ENCODE assay signal across 7 mouse cellular contexts in the genomic region with DNA sequence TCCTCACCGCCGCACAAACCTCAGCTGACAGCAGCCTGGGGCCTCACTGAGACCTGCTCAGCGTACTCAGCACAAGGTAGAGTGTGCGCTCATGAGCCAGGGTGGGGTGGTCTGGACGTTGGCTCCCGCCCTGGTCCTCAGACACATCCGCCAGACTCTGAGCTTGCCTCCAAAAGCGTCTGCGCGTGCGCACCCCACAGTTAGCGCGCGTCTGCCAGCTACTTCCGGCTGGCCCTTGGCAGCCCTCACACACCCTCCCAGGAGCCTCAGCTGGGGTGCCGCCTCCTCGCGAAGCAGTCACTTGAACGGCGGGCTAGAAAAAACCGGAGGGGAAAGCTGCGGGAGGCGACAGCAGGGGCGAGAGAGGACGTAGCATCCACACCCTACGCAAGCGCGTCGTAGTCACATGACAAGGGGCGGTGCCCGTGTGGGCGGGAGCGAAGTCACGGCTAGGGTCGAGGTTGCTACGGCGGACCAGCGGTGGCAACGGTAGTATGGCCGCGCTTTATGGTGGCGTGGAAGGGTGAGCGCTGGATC. TPM values are rescaled to one million over a fixed set of nuclear protein-coding genes. Genes with fewer than 3 reads are reported as not detected.
DNase-seq lines count a peak whose midpoint lies in the region; ATAC-seq and TF ChIP-seq lines count a peak whose summit lies in the region.

A gene (plus strand): TSS at position 223 of the 537 bp plus-strand sequence.

- H3K4me3 ChIP-seq in intestine, postnatal 0 days (ENCODE audit: low read depth, low read length), result peak within 1 kb of the TSS; percentile 75
- peak within 1 kb of the TSS; percentile 79 for H3K4me3 ChIP-seq in midbrain, embryonic 12.5 days
- H3K4me3 ChIP-seq in small intestine, adult 2 months (ENCODE audit: low read depth, low read length), result peak within 1 kb of the TSS; percentile 87

- H3K4me2 ChIP-seq in intestine, postnatal 0 days (replicated peaks; ENCODE audit: low read depth), result peak within 1 kb of the TSS; percentile 70
- peak within 1 kb of the TSS; percentile 90 for H3K4me2 ChIP-seq in midbrain, embryonic 12.5 days (replicated peaks)

- peak within 1 kb of the TSS; percentile 67 for H3K9ac ChIP-seq in intestine, postnatal 0 days (ENCODE audit: low read depth, low read length)
- peak within 1 kb of the TSS; percentile 83 for H3K9ac ChIP-seq in midbrain, embryonic 12.5 days (replicated peaks)

- H3K27ac ChIP-seq in intestine, postnatal 0 days (ENCODE audit: low read depth, low read length), result peak within 1 kb of the TSS; percentile 96
- H3K27ac ChIP-seq in midbrain, embryonic 12.5 days (replicated peaks), result peak within 1 kb of the TSS; percentile 96
- peak within 1 kb of the TSS; percentile 95 for H3K27ac ChIP-seq in small intestine, adult 2 months (ENCODE audit: insufficient read depth, low read depth, low read length)

- H3K36me3 ChIP-seq in intestine, postnatal 0 days (ENCODE audit: control insufficient read depth, insufficient read depth), result peaks cover 23% of the 10 kb centered on the region
- no peaks in the 10 kb centered on the region for H3K36me3 ChIP-seq in midbrain, embryonic 12.5 days
- H3K36me3 ChIP-seq in small intestine, adult 2 months (ENCODE audit: control insufficient read depth, insufficient read depth, low read length), result peaks cover 12% of the 10 kb centered on the region

- TF ChIP-seq CTCF in intestine, postnatal 0 days (IDR thresholded peaks at IDR 0.05; ENCODE audit: low read depth), result peak; percentile 14; the same call in 1 of the 2 replicates
- TF ChIP-seq CTCF in small intestine, adult 2 months (IDR thresholded peaks at IDR 0.05; ENCODE audit: extremely low read depth, insufficient read length, insufficient replicate concordance, low read depth, low read length), result no peak

- under 1% methylated on average over 43 of the region's 43 CpGs for WGBS in intestine, postnatal 0 days
- WGBS in midbrain, embryonic 12.5 days, result 0% methylated on average over 43 of the region's 43 CpGs
- WGBS in small intestine, adult 2 months, result under 1% methylated on average over 43 of the region's 43 CpGs

- peak; percentile 93 for ATAC-seq in intestine, postnatal 0 days
- peak; percentile 95 for ATAC-seq in midbrain, embryonic 12.5 days (ENCODE audit: low FRiP score, low read depth)

- no peaks in the 10 kb centered on the region for H3K9me3 ChIP-seq in intestine, postnatal 0 days (ENCODE audit: control insufficient read depth)
- H3K9me3 ChIP-seq in midbrain, embryonic 12.5 days, result no peaks in the 10 kb centered on the region

- intact Hi-C loops in left cerebral cortex, postnatal 4 days (cut with DNase I), result no loop called here

- DNase-seq in adrenal gland, adult 8-10 months, result peak; percentile 93
- peak; percentile 94 for DNase-seq in embryo, embryonic 9.5 days (ENCODE audit: extremely low spot score)
- DNase-seq in gonadal fat pad, adult 2 months (ENCODE audit: low read depth), result peak; percentile 75
- peak; percentile 94 for DNase-seq in left cerebral cortex, postnatal 4 days

- H3K27me3 ChIP-seq in intestine, postnatal 0 days (replicated peaks; ENCODE audit: control insufficient read depth, insufficient read depth, low read length), result no peaks in the 10 kb centered on the region
- H3K27me3 ChIP-seq in midbrain, embryonic 12.5 days, result no peaks in the 10 kb centered on the region
- no peaks in the 10 kb centered on the region for H3K27me3 ChIP-seq in small intestine, adult 2 months (ENCODE audit: control insufficient read depth, insufficient read depth, low read length)

- no peaks in the 10 kb centered on the region for H3K4me1 ChIP-seq in intestine, postnatal 0 days (replicated peaks; ENCODE audit: control insufficient read depth, insufficient read depth, low read length)
- peaks cover 6% of the 10 kb centered on the region for H3K4me1 ChIP-seq in midbrain, embryonic 12.5 days
- H3K4me1 ChIP-seq in small intestine, adult 2 months (ENCODE audit: control insufficient read depth, insufficient read depth, insufficient read length, low read length), result peaks cover 6% of the 10 kb centered on the region; the same call in 1 of the 2 replicates

- peak; percentile 57 for TF ChIP-seq POLR2A in small intestine, adult 2 months (IDR thresholded peaks at IDR 0.05; ENCODE audit: low read depth, low read length)

RNA-seq across cellular contexts. Expression of the gene that starts here (rescaled TPM):
- 10 to 100 TPM; 55.2 to 72.7 (median 69.2) TPM for total RNA-seq in adrenal gland, adult 8-10 months (2022)
- polyA plus RNA-seq in gonadal fat pad, adult 2 months (2012; rRNA removed), result 32.1 and 36.4 TPM in 2 replicates
- 116 and 134 TPM in 2 replicates for polyA plus RNA-seq in intestine, postnatal 0 days (2015; fragmentation: Nextera tagmentation; extraction: Ambion mirVana)
- total RNA-seq in left cerebral cortex, postnatal 4 days (2021), result 10 to 100 TPM; 76.7 to 83.1 TPM
- 53.6 and 54.9 TPM in 2 replicates for polyA plus RNA-seq in midbrain, embryonic 12.5 days (2016; fragmentation: Nextera tagmentation; extraction: Ambion mirVana)
- polyA plus RNA-seq in small intestine, adult 2 months (2012; rRNA removed), result 11.1 and 25.8 TPM in 2 replicates

Comparison
In these comparisons a context has a peak if more than half of its experiments do, and no peak if none do; other contexts are left out.
1. Peak in every context shown above with its lines: DNase-seq, ATAC-seq, H3K4me3 ChIP-seq and H3K27ac ChIP-seq.